Mouse (Mus musculus): Measurements from ENCODE around the gene Prr18. TPM values are rescaled to one million over a fixed set of nuclear protein-coding genes. Genes with fewer than 3 reads are reported as not detected.

Prr18 gene
- polyA plus RNA-seq, 1 experiment from 2014 or later: 0.20 TPM

DNA sequence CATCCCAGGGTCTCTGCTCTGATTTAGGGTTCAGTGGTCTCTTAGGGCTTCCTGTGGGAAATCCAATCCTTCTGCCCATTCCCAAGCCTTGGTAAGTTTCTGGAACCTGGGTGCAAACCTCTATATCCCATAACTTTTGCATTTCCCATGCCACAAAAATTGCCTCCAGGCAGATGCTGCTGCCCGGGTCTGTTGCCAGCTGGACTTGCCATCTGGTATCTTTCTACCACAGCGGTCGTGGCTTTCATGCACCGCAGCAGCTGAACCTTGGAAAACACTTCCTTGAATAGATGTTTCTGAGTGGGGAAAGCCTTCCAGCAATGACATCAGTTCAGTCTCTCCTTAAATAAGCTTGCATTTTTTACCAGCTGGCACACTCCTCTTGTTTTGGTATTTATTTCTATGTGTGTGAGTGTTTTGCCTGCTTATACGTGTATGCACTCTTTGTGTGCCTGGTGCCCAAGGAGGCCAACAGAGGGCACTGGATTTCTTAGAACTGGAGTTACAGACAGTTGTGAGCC, 10.6 kb downstream of the Prr18 start:
- Histone ChIP-seq H3K36me3 (ENCODE audit: control insufficient read depth, insufficient read depth, low read length) (no peaks in the 10 kb centered on the region), H3K4me2 (ENCODE audit: low read depth, severe bottlenecking) (no peak overlapping the region), H3K9ac (ENCODE audit: low read length) (no peak overlapping the region), H3K27ac (replicated peaks; ENCODE audit: low read depth, low read length) (no peak overlapping the region), H3K27me3 (ENCODE audit: control insufficient read depth, insufficient read depth, low read length) (no peaks in the 10 kb centered on the region), H3K4me1 (ENCODE audit: control insufficient read depth, insufficient read depth, low read length) (no peaks in the 10 kb centered on the region), H3K9me3 (ENCODE audit: control insufficient read depth, low read length) (no peaks in the 10 kb centered on the region), H3K4me3 (ENCODE audit: low read depth, low read length) (no peak overlapping the region)
- 84% methylated on average over 5 of the region's 5 CpGs for WGBS
- ATAC-seq (ENCODE audit: insufficient number of reproducible peaks, low FRiP score, low TSS enrichment, low read depth) (no peak), DNase-seq (ENCODE audit: low spot score) (no peak)

DNA sequence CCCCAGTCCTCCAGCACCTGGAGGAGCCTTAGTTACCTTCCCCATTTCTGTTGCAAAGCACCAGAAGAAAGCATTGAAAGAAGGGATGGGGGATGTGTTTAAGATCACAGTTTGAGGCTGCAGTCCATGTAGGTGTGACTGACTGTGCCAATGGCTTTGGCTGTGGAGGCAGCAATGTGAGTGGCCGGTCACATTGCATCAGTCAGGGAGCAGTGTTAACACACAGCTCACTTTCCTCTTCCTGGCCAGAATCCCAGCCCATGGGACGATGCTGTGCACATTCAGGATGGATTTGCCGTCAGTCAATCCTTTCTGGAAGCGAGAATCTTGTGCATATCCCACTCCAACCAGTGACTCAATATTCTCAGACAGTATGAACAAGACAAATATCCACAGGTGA, 11.7 kb downstream of the Prr18 start:
- Histone ChIP-seq H3K27me3 (ENCODE audit: control insufficient read depth, insufficient read depth, low read length) (no peaks in the 10 kb centered on the region), H3K27ac (replicated peaks; ENCODE audit: low read depth, low read length) (no peak overlapping the region), H3K36me3 (ENCODE audit: control insufficient read depth, insufficient read depth, low read length) (no peaks in the 10 kb centered on the region), H3K9me3 (ENCODE audit: control insufficient read depth, low read length) (no peaks in the 10 kb centered on the region), H3K4me3 (ENCODE audit: low read depth, low read length) (no peak overlapping the region), H3K4me2 (ENCODE audit: low read depth, severe bottlenecking) (no peak overlapping the region), H3K9ac (ENCODE audit: low read length) (no peak overlapping the region), H3K4me1 (ENCODE audit: control insufficient read depth, insufficient read depth, low read length) (no peaks in the 10 kb centered on the region)
- ATAC-seq (ENCODE audit: insufficient number of reproducible peaks, low FRiP score, low TSS enrichment, low read depth): no peak
- WGBS: 82% methylated on average over 4 of the region's 4 CpGs
- DNase-seq (ENCODE audit: low spot score): no peak

DNA sequence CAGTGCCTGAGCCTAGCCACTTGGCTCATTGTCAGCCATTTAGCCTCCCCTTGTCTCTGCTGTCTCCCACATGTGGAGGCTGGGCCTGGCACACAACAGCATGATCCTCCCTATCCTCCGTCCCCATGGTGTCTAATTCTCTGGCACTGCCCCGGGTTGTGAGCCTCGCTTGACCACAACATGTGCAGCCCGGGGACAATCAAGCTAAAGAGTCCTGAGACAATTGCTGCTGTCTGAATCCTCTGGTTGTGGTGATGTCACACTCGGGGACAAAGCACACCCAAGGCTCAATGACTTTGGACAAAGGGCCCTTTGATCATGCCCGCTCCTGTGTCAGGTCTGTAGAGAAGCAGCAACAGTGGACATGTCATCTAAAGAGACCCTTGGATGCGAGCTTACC, 13.8 kb downstream of the Prr18 start:
- H3K27ac ChIP-seq (replicated peaks; ENCODE audit: low read depth, low read length): no peak overlapping the region
- WGBS: 86% methylated on average over 7 of the region's 7 CpGs

DNA sequence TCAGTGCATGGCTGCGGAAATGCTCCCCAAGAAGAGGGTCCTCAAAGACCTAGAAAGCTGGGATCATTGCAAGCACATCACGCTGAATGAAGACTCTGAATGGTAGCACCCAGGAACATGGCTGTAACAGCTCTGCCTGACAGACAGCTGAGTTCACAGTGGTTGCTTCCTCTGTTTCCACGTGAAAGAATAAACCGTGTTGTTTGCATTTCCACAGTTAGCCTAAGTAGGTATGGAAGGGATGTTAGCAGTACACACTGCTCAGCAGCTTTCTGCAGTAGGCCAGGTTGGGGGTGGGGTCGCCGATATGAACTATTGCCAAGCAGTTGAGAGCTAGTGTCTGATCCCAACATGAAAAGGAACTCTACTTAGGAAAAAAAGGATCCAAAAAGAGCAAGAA, 18.4 kb downstream of the Prr18 start, which contains the start of gene T2:
T2 (plus strand) TSS at position 301 of the 400 bp plus-strand sequence.
- Histone ChIP-seq H3K9me3 (ENCODE audit: control insufficient read depth, low read length) (no peaks in the 10 kb centered on the region), H3K27me3 (ENCODE audit: control insufficient read depth, insufficient read depth, low read length) (no peaks in the 10 kb centered on the region), H3K4me1 (ENCODE audit: control insufficient read depth, insufficient read depth, low read length) (no peaks in the 10 kb centered on the region), H3K27ac (replicated peaks; ENCODE audit: low read depth, low read length) (no peak within 1 kb of the TSS), H3K36me3 (ENCODE audit: control insufficient read depth, insufficient read depth, low read length) (no peaks in the 10 kb centered on the region), H3K4me2 (ENCODE audit: low read depth, severe bottlenecking) (no peak within 1 kb of the TSS), H3K4me3 (ENCODE audit: low read depth, low read length) (no peak within 1 kb of the TSS), H3K9ac (ENCODE audit: low read length) (no peak within 1 kb of the TSS)
- WGBS: 86% methylated on average over 6 of the region's 6 CpGs
- no peak for ATAC-seq (ENCODE audit: insufficient number of reproducible peaks, low FRiP score, low TSS enrichment, low read depth)
- DNase-seq (ENCODE audit: low spot score): no peak

More for the DNA sequence above, 13.8 kb downstream of the Prr18 start:
- Histone ChIP-seq H3K36me3 (ENCODE audit: control insufficient read depth, insufficient read depth, low read length) (no peaks in the 10 kb centered on the region), H3K4me2 (ENCODE audit: low read depth, severe bottlenecking) (no peak overlapping the region), H3K4me1 (ENCODE audit: control insufficient read depth, insufficient read depth, low read length) (no peaks in the 10 kb centered on the region), H3K9ac (ENCODE audit: low read length) (no peak overlapping the region), H3K4me3 (ENCODE audit: low read depth, low read length) (no peak overlapping the region), H3K27me3 (ENCODE audit: control insufficient read depth, insufficient read depth, low read length) (no peaks in the 10 kb centered on the region), H3K9me3 (ENCODE audit: control insufficient read depth, low read length) (no peaks in the 10 kb centered on the region)
- DNase-seq (ENCODE audit: low spot score) (no peak), ATAC-seq (ENCODE audit: insufficient number of reproducible peaks, low FRiP score, low TSS enrichment, low read depth) (no peak)

DNA sequence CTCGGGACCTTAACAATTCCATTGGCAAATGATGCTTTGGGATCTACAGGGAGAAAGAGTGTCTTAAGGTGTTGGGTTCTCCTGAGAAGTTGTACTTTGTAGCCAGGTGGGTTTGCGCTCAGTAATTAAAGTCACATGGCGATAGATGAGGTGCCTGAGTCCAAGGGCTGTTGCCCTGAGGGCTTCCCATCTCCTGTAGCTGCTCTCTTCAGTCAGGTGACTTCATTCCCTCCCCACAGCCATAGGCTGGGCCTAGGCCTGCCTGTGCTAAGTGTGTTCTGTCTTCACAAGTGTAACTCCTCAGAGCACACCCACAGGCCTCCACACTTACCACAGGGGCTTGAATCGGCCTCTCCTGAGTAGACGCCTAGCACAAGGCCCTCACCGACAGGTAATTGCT, 20.2 kb downstream of the Prr18 start:
- WGBS: 92% methylated on average over 6 of the region's 6 CpGs
- no peak for DNase-seq (ENCODE audit: low spot score)

DNA sequence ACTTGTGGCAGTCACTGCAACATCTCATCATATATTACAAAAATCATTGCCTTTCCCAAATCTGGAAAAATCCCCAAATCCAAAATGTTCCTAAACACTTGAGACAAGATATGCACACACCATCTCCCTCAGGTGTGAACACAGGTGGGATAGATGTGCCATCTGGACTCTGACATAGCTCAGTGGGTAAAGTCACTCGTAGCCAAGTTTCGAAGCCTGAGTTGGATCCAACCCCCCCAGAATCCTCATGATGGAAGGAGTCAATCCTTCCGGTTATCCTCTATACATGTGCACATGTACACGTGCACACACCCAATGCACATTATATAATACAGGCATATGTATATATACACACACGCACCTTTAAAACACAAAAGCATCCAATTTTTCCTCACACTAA, 23.6 kb downstream of the Prr18 start:
- Histone ChIP-seq H3K27ac (replicated peaks; ENCODE audit: low read depth, low read length) (no peak overlapping the region), H3K27me3 (ENCODE audit: control insufficient read depth, insufficient read depth, low read length) (no peaks in the 10 kb centered on the region), H3K9me3 (ENCODE audit: control insufficient read depth, low read length) (no peaks in the 10 kb centered on the region), H3K4me3 (ENCODE audit: low read depth, low read length) (no peak overlapping the region), H3K4me2 (ENCODE audit: low read depth, severe bottlenecking) (no peak overlapping the region), H3K36me3 (ENCODE audit: control insufficient read depth, insufficient read depth, low read length) (no peaks in the 10 kb centered on the region), H3K9ac (ENCODE audit: low read length) (no peak overlapping the region), H3K4me1 (ENCODE audit: control insufficient read depth, insufficient read depth, low read length) (peaks cover 11% of the 10 kb centered on the region)
- DNase-seq (ENCODE audit: low spot score) (no peak), ATAC-seq (ENCODE audit: insufficient number of reproducible peaks, low FRiP score, low TSS enrichment, low read depth) (no peak)
- WGBS: 90% methylated on average over 5 of the region's 5 CpGs

More for the DNA sequence above, 20.2 kb downstream of the Prr18 start:
- H3K36me3 ChIP-seq (ENCODE audit: control insufficient read depth, insufficient read depth, low read length): no peaks in the 10 kb centered on the region
- no peaks in the 10 kb centered on the region for H3K9me3 ChIP-seq (ENCODE audit: control insufficient read depth, low read length)
- no peak overlapping the region for H3K27ac ChIP-seq (replicated peaks; ENCODE audit: low read depth, low read length)
- H3K4me2 ChIP-seq (ENCODE audit: low read depth, severe bottlenecking): no peak overlapping the region
- H3K4me3 ChIP-seq (ENCODE audit: low read depth, low read length): no peak overlapping the region
- peaks cover 6% of the 10 kb centered on the region for H3K4me1 ChIP-seq (ENCODE audit: control insufficient read depth, insufficient read depth, low read length)
- H3K9ac ChIP-seq (ENCODE audit: low read length): no peak overlapping the region
- ATAC-seq (ENCODE audit: insufficient number of reproducible peaks, low FRiP score, low TSS enrichment, low read depth): no peak
- H3K27me3 ChIP-seq (ENCODE audit: control insufficient read depth, insufficient read depth, low read length): no peaks in the 10 kb centered on the region

DNA sequence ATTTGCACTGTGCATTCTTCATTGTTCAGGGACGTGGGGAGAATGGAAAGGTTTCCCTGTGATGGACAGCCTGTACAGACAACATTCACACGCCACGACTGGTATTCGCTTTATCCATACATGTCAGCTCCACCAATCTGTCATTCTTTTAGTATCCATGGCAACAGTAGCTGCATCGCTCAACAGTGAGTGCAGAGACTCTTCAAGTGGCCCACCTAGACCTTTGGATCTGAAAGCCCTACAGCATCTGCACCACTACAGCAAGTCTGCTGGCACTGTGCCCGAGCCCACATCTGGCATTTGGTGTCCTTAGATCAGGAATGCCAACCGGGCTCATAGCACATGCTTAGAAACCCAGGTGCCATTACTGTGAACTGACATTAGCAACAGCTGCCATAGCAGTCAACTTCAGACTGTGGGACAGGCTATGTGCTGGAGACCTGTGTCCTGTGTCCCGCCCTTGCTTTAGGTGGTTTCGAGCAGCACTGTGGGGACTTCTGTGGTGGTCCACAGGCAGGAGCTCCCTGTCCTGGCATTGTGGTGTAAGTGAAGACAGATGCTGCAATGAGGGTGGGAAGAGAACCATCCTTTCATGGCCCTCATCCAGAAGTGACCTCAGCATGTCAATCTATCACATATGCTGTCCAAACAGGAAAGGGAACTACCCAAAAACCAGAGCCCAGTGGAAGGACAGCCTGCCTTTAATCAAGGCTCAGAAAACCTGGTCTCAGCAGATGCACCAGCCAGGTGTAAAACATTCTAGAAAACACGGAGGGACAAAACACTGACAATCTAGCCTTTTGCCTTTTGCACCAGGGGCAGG, 24.2 kb downstream of the Prr18 start:
- ATAC-seq (ENCODE audit: insufficient number of reproducible peaks, low FRiP score, low TSS enrichment, low read depth): no peak
- H3K27ac ChIP-seq (replicated peaks; ENCODE audit: low read depth, low read length): no peak overlapping the region
- no peak overlapping the region for H3K9ac ChIP-seq (ENCODE audit: low read length)
- no peaks in the 10 kb centered on the region for H3K27me3 ChIP-seq (ENCODE audit: control insufficient read depth, insufficient read depth, low read length)
- H3K4me1 ChIP-seq (ENCODE audit: control insufficient read depth, insufficient read depth, low read length): peaks cover 11% of the 10 kb centered on the region
- no peak overlapping the region for H3K4me2 ChIP-seq (ENCODE audit: low read depth, severe bottlenecking)
- H3K4me3 ChIP-seq (ENCODE audit: low read depth, low read length): no peak overlapping the region
- no peaks in the 10 kb centered on the region for H3K36me3 ChIP-seq (ENCODE audit: control insufficient read depth, insufficient read depth, low read length)
- DNase-seq (ENCODE audit: low spot score): no peak
- H3K9me3 ChIP-seq (ENCODE audit: control insufficient read depth, low read length): no peaks in the 10 kb centered on the region
- 80% methylated on average over 10 of the region's 10 CpGs for WGBS

DNA sequence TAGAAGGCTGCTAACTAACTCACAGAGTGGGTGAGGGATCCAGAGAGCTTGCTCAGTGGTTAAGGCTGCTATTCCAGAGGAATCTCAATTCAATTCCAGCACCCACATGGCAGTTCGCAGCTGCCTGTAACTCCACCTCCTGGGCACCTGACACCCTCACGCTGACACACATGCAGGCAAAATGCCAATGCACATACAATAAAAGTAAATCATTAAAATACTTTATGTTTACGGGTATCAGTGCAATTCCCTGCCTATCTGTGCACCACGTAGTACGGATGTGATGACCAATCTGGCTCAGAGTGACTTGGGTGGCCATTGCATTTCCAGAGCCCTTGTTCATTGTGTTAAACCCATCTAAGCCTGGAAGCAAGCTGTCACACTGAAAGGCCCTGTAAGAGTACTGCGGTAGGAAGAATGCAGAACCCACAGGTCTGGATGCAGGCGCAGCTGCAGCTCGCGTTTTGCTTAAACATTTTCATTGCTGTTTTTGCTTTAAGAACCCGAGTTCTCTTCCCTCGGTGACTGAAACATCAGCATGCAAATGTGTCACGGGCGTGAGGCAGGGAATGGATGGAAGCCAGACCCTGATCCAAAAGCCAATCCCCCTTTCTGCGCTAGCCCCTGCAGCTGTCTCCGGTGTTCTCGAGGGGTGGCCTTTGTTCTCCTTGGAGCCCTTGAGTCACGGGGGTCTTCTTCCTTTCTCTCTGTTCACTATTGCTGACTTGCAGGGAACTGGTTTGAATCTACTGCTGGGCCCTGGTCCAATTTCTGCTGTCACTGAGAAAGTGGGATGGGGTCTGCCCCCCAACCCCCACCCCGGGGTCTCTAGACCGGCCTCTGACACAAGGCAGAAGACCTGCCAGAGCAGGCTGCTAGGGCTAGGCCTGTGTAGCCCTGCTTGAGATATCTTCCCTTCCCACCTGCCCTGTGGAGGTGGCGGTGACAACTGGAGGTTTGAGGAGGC, 30.5 kb downstream of the Prr18 start:
- H3K4me2 ChIP-seq (ENCODE audit: low read depth, severe bottlenecking): no peak overlapping the region
- H3K9me3 ChIP-seq (ENCODE audit: control insufficient read depth, low read length): no peaks in the 10 kb centered on the region
- peaks cover 24% of the 10 kb centered on the region for H3K4me1 ChIP-seq (ENCODE audit: control insufficient read depth, insufficient read depth, low read length)
- DNase-seq (ENCODE audit: low spot score) (peak; percentile 40), ATAC-seq (ENCODE audit: insufficient number of reproducible peaks, low FRiP score, low TSS enrichment, low read depth) (no peak)
- WGBS: 23% methylated on average over 20 of the region's 20 CpGs
- H3K27ac ChIP-seq (replicated peaks; ENCODE audit: low read depth, low read length): 0 out of 2 replicates have a peak overlapping the region, but pooled peaks have one; percentile 12
- H3K36me3 ChIP-seq (ENCODE audit: control insufficient read depth, insufficient read depth, low read length): no peaks in the 10 kb centered on the region
- peak overlapping the region; percentile 45 for H3K9ac ChIP-seq (ENCODE audit: low read length)
- no peak overlapping the region for H3K4me3 ChIP-seq (ENCODE audit: low read depth, low read length)
- no peaks in the 10 kb centered on the region for H3K27me3 ChIP-seq (ENCODE audit: control insufficient read depth, insufficient read depth, low read length)
